Mouse (Mus musculus) brown adipose tissue, adult 24 weeks (tissue): ENCODE results near the gene Cyp2t4. TPM values are rescaled to one million over a fixed set of nuclear protein-coding genes. Genes with fewer than 3 reads are reported as not detected.

Experiments used
- H3K27ac ChIP-seq: fragments of 200-500 bp; replicated peaks from 2 replicates; pipeline ENCODE4 v1.5.1; 2012; ENCODE audit warnings: low read depth, mild to moderate bottlenecking, low read length
- H3K4me1 ChIP-seq: fragments of 200-500 bp; 2 replicates; pipeline ENCODE4 v1.6.1; 2012; ENCODE audit warnings: low read length, mixed read lengths; ENCODE audit not compliant: control insufficient read depth, insufficient read depth, insufficient read length
- H3K4me3 ChIP-seq: fragments of 200-500 bp; 2 replicates; pipeline ENCODE4 v1.5.1; 2012; ENCODE audit warnings: low read depth, mild to moderate bottlenecking, low read length, moderate library complexity; ENCODE audit not compliant: insufficient read depth
- polyA plus RNA-seq: library from polyadenylated mRNA; stranded (reverse); fragments of >200 nt; gene quantifications from 2 replicates; pipeline ENCODE4 v1.2.4, GENCODE M21; 2012; ENCODE audit not compliant: missing spikeins, insufficient read depth, insufficient read length

The Cyp2t4 gene
- polyA plus RNA-seq, 1 experiment = not detected

- Histone ChIP-seq H3K4me1 (no peaks in the 10 kb centered on the region), H3K27ac (no peak overlapping the region), H3K4me3 (no peak overlapping the region)
Measured at GRCm38 (mm10) chr7:27185986-27186385, 32.5 kb downstream of the Cyp2t4 start.

GRCm38 (mm10) chr7:27189271-27189931 is 35.9 kb downstream of the Cyp2t4 start:
- Histone ChIP-seq H3K27ac (no peak overlapping the region), H3K4me3 (no peak overlapping the region), H3K4me1 (no peaks in the 10 kb centered on the region)

- H3K4me3 ChIP-seq = no peak overlapping the region
- no peak overlapping the region for H3K27ac ChIP-seq
- H3K4me1 ChIP-seq = peaks cover 3% of the 10 kb centered on the region; the same call in 1 of the 2 replicates
Measured at GRCm38 (mm10) chr7:27192434-27192833, 38.9 kb downstream of the Cyp2t4 start.

GRCm38 (mm10) chr7:27193731-27194130 is 40.2 kb downstream of the Cyp2t4 start:
- Histone ChIP-seq H3K27ac (no peak overlapping the region), H3K4me1 (peaks cover 3% of the 10 kb centered on the region; the same call in 1 of the 2 replicates), H3K4me3 (no peak overlapping the region)

GRCm38 (mm10) chr7:27195681-27196611 is 42.4 kb downstream of the Cyp2t4 start, which contains the start of the genes BC024978 and Snrpa:
Gene BC024978, plus strand, starts transcription at chr7:27195781.
Gene Snrpa, minus strand, starts transcription at chr7:27196271.
- H3K4me3 ChIP-seq = peak within 1 kb of the TSS; percentile 85
- H3K27ac ChIP-seq = peak within 1 kb of the TSS; percentile 94
- peaks cover 3% of the 10 kb centered on the region; the same call in 1 of the 2 replicates for H3K4me1 ChIP-seq

GRCm38 (mm10) chr7:27197136-27197535 is 43.6 kb downstream of the Cyp2t4 start:
- Histone ChIP-seq H3K4me3 (no peak overlapping the region), H3K27ac (peak overlapping the region; percentile 66), H3K4me1 (peaks cover 3% of the 10 kb centered on the region; the same call in 1 of the 2 replicates)

- Histone ChIP-seq H3K4me1 (peaks cover 3% of the 10 kb centered on the region; the same call in 1 of the 2 replicates), H3K4me3 (no peak overlapping the region), H3K27ac (peak overlapping the region; percentile 66)
Measured at GRCm38 (mm10) chr7:27197634-27198033, 44.1 kb downstream of the Cyp2t4 start.

GRCm38 (mm10) chr7:27198355-27198754 is 44.8 kb downstream of the Cyp2t4 start:
- Histone ChIP-seq H3K4me3 (no peak overlapping the region), H3K27ac (peak overlapping the region; percentile 66), H3K4me1 (peaks cover 3% of the 10 kb centered on the region; the same call in 1 of the 2 replicates)

- H3K4me3 ChIP-seq = no peak overlapping the region
- H3K4me1 ChIP-seq = peaks cover 3% of the 10 kb centered on the region; the same call in 1 of the 2 replicates
- H3K27ac ChIP-seq = peak overlapping the region; percentile 50
Measured at GRCm38 (mm10) chr7:27198779-27199178, 45.3 kb downstream of the Cyp2t4 start.

GRCm38 (mm10) chr7:27203730-27204449 is 50.4 kb downstream of the Cyp2t4 start:
- no peak overlapping the region for H3K4me3 ChIP-seq
- no peaks in the 10 kb centered on the region for H3K4me1 ChIP-seq
- H3K27ac ChIP-seq = no peak overlapping the region

Other genes starting within 250 kb of the Cyp2t4 start
- not detected in 2 replicates for gene Cyp2a22, start 214.3 kb upstream of the Cyp2t4 start, polyA plus RNA-seq
- 1.0 TPM in 1 of 2 replicates, not detected in the other for gene Cyp2a12, start 124.6 kb upstream of the Cyp2t4 start, polyA plus RNA-seq
- 5.0 and 8.5 TPM in 2 replicates for gene Cyp2f2, start 33.8 kb upstream of the Cyp2t4 start, polyA plus RNA-seq
- 22.6 and 23.9 TPM in 2 replicates for gene Egln2, start 13.1 kb downstream of the Cyp2t4 start, polyA plus RNA-seq
- gene Rab4b, start 25.2 kb downstream of the Cyp2t4 start, polyA plus RNA-seq = 13.6 and 21.4 TPM in 2 replicates
- gene Gm21983, start 27.4 kb downstream of the Cyp2t4 start, polyA plus RNA-seq = not detected in 2 replicates
- not detected in 2 replicates for gene Mia, start 27.4 kb downstream of the Cyp2t4 start, polyA plus RNA-seq
- 5.6 and 8.2 TPM in 2 replicates for gene BC024978, start 42.1 kb downstream of the Cyp2t4 start, polyA plus RNA-seq
- 31.5 and 50.7 TPM in 2 replicates for gene Snrpa, start 42.6 kb downstream of the Cyp2t4 start, polyA plus RNA-seq
- 2.2 and 5.2 TPM in 2 replicates for gene Itpkc, start 74.9 kb downstream of the Cyp2t4 start, polyA plus RNA-seq
- gene Coq8b, start 79.3 kb downstream of the Cyp2t4 start, polyA plus RNA-seq = 13.3 and 19.1 TPM in 2 replicates
- 2.6 and 2.7 TPM in 2 replicates for gene Numbl, start 104.7 kb downstream of the Cyp2t4 start, polyA plus RNA-seq
- gene Ltbp4, start 184.0 kb downstream of the Cyp2t4 start, polyA plus RNA-seq = 22.8 and 25.9 TPM in 2 replicates
- 11.6 TPM in 2 replicates for gene Shkbp1, start 202.3 kb downstream of the Cyp2t4 start, polyA plus RNA-seq
- 3.5 TPM in 1 of 2 replicates, not detected in the other for gene Gm20479, start 203.7 kb downstream of the Cyp2t4 start, polyA plus RNA-seq